Mouse (Mus musculus): ENCODE measurements at regions not wholly inside any gene's neighbourhood (a gene's known extent, or its start where the extent isn't known, plus 50 kb on each side); places are given as distances from the start of the nearest gene placed in this dataset.

DNA sequence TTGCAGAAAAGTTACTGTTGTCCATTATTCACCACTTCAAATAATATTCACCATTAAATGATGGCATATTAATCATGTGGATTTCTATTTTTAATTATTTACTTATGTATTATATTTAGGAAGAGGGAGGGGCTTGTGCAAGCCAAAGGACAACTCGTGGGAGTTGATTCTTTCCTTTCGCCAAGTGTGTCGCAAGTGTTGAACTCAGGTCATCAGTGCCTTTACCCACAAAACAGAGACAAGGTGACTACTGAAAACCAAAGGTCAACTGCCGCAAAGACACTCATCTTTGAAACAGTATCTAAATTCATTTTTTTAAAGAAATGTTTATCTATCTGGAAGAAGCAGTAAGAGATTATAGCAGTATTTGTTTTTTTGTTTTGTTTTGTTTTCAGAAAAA is 167.6 kb upstream of the Tbl1xr1 start:
- H3K4me1 ChIP-seq (ENCODE audit: control insufficient read depth in 1 of 2, insufficient read depth in 2 of 2, low read length in 2 of 2) = no peaks in the 10 kb centered on the region
- DNase-seq (ENCODE audit: low read depth, low spot score) = no peak
- H3K9me3 ChIP-seq (replicated peaks; ENCODE audit: insufficient read depth, low read length) = no peaks in the 10 kb centered on the region
- H3K27me3 ChIP-seq (ENCODE audit: control insufficient read depth in 1 of 2, insufficient read depth in 2 of 2, low read length in 2 of 2) = no peaks in the 10 kb centered on the region
- H3K27ac ChIP-seq (ENCODE audit: control insufficient read depth, low read depth, low read length) = no peak overlapping the region
- H3K4me3 ChIP-seq (ENCODE audit: control insufficient read depth in 1 of 2, insufficient read depth in 1 of 2, low read depth in 2 of 2, low read length in 2 of 2) = no peak overlapping the region
- no peaks in the 10 kb centered on the region for H3K36me3 ChIP-seq (ENCODE audit: control insufficient read depth in 1 of 2, insufficient read depth in 2 of 2, low read length in 2 of 2)
- no peak overlapping the region for H3K9ac ChIP-seq (ENCODE audit: control insufficient read depth, low read depth, low read length, poor library complexity, severe bottlenecking)
- TF ChIP-seq CHD1 (IDR thresholded peaks at IDR 0.05; ENCODE audit: low read depth, low read length) (no peak), POLR2AphosphoS2 (IDR thresholded peaks at IDR 0.05; ENCODE audit: low read length) (no peak), HCFC1 (IDR thresholded peaks at IDR 0.05; ENCODE audit: low read depth, low read length) (no peak), NELFE (IDR thresholded peaks at IDR 0.05; ENCODE audit: low read depth, low read length) (no peak), SMC3 (IDR thresholded peaks at IDR 0.05; ENCODE audit: low read depth, low read length) (no peak), MAX (IDR thresholded peaks at IDR 0.05; ENCODE audit: low read length) (no peak), MYB (IDR thresholded peaks at IDR 0.05; ENCODE audit: low read depth, low read length) (no peak), GATA1 (IDR thresholded peaks at IDR 0.05; ENCODE audit: low read depth, low read length) (no peak), EP300 (IDR thresholded peaks at IDR 0.05; ENCODE audit: low read depth in 1 of 2, low read length in 2 of 2) (no peak), E2F4 (IDR thresholded peaks at IDR 0.05; ENCODE audit: borderline replicate concordance, low read depth, low read length) (no peak), TBP (IDR thresholded peaks at IDR 0.05; ENCODE audit: low read depth, low read length) (no peak), CTCF (IDR thresholded peaks at IDR 0.05 in 2 of 3, conservative IDR thresholded peaks at IDR 0.05 in 1 of 3; ENCODE audit: control insufficient read depth in 1 of 3, insufficient read depth in 1 of 3, low read depth in 2 of 3, low read length in 3 of 3, poor library complexity in 1 of 3, severe bottlenecking in 1 of 3) (no peak), KAT2A (conservative IDR thresholded peaks at IDR 0.05; ENCODE audit: low read depth, low read length) (no peak), BHLHE40 (IDR thresholded peaks at IDR 0.05; ENCODE audit: borderline replicate concordance, low read depth, low read length) (no peak)
- no peaks in the 10 kb centered on the region for H3K79me2 ChIP-seq (ENCODE audit: control insufficient read depth, insufficient read depth, low read length, poor library complexity)

DNA sequence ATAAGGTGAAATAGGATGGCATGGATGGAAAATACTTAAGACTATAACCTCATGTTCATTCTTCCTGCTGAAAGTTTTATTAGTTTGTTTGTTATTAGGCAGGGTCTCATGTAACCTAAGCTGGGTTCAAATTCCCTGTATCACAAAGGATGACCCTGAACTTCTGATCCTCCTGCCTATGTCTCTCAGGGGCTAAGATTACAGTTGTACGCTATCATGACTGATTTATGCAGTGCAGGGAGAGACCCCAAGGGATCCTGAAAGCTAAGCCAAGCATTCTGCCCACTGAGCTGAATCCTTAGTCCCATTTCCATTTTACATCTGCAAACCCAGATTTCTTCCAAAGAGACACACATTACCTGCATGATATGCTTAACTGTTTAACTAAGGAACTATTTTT is 166.4 kb upstream of the Tbl1xr1 start:
- Histone ChIP-seq H3K36me3 (ENCODE audit: control insufficient read depth in 1 of 2, insufficient read depth in 2 of 2, low read length in 2 of 2) (no peaks in the 10 kb centered on the region), H3K4me1 (ENCODE audit: control insufficient read depth in 1 of 2, insufficient read depth in 2 of 2, low read length in 2 of 2) (no peaks in the 10 kb centered on the region), H3K4me3 (ENCODE audit: control insufficient read depth in 1 of 2, insufficient read depth in 1 of 2, low read depth in 2 of 2, low read length in 2 of 2) (no peak overlapping the region), H3K9me3 (replicated peaks; ENCODE audit: insufficient read depth, low read length) (no peaks in the 10 kb centered on the region), H3K9ac (ENCODE audit: control insufficient read depth, low read depth, low read length, poor library complexity, severe bottlenecking) (no peak overlapping the region), H3K27ac (ENCODE audit: control insufficient read depth, low read depth, low read length) (no peak overlapping the region), H3K27me3 (ENCODE audit: control insufficient read depth in 1 of 2, insufficient read depth in 2 of 2, low read length in 2 of 2) (no peaks in the 10 kb centered on the region), H3K79me2 (ENCODE audit: control insufficient read depth, insufficient read depth, low read length, poor library complexity) (no peaks in the 10 kb centered on the region)
- no peak for DNase-seq (ENCODE audit: low read depth, low spot score)
- TF ChIP-seq UBTF (IDR thresholded peaks at IDR 0.05; ENCODE audit: borderline replicate concordance, insufficient read depth, low read depth, low read length) = no peak
- no peak for TF ChIP-seq MAZ (IDR thresholded peaks at IDR 0.05; ENCODE audit: low read depth, low read length)
- TF ChIP-seq MAFK (IDR thresholded peaks at IDR 0.05; ENCODE audit: borderline replicate concordance, low read depth, low read length) = no peak
- no peak for TF ChIP-seq MYC (IDR thresholded peaks at IDR 0.05; ENCODE audit: low read depth, low read length)
- TF ChIP-seq GATA1 (IDR thresholded peaks at IDR 0.05; ENCODE audit: low read depth, low read length) = no peak
- no peak for TF ChIP-seq CHD1 (IDR thresholded peaks at IDR 0.05; ENCODE audit: low read depth, low read length)
- no peak for TF ChIP-seq GABPA (IDR thresholded peaks at IDR 0.05; ENCODE audit: low read depth, low read length)
- no peak for TF ChIP-seq POLR2AphosphoS2 (IDR thresholded peaks at IDR 0.05; ENCODE audit: low read length)
- no peak for TF ChIP-seq HCFC1 (IDR thresholded peaks at IDR 0.05; ENCODE audit: low read depth, low read length)
- TF ChIP-seq JUND (IDR thresholded peaks at IDR 0.05; ENCODE audit: low read depth, low read length) = no peak
- no peak for TF ChIP-seq ETS1 (IDR thresholded peaks at IDR 0.05; ENCODE audit: low read depth, low read length)
- no peak for TF ChIP-seq MEF2A (IDR thresholded peaks at IDR 0.05; ENCODE audit: extremely low read depth, insufficient replicate concordance, low read depth, low read length, poor library complexity, severe bottlenecking)
- no peak for TF ChIP-seq ZC3H11A (IDR thresholded peaks at IDR 0.05; ENCODE audit: low read depth, low read length)
- TF ChIP-seq ZNF384 (IDR thresholded peaks at IDR 0.05; ENCODE audit: low read depth, low read length) = no peak
- no peak for TF ChIP-seq MYB (IDR thresholded peaks at IDR 0.05; ENCODE audit: low read depth, low read length)
- no peak for TF ChIP-seq ZMIZ1 (IDR thresholded peaks at IDR 0.05; ENCODE audit: low read depth, low read length)
- no peak for TF ChIP-seq RAD21 (IDR thresholded peaks at IDR 0.05; ENCODE audit: low read depth, low read length)
- no peak for TF ChIP-seq POLR2A (IDR thresholded peaks at IDR 0.05; ENCODE audit: control insufficient read depth in 1 of 2, insufficient read depth in 1 of 2, low read depth in 1 of 2, low read length in 2 of 2, poor library complexity in 1 of 2)
- TF ChIP-seq KAT2A (conservative IDR thresholded peaks at IDR 0.05; ENCODE audit: low read depth, low read length) = no peak

All from MEL (cell line).